Mouse (Mus musculus): ENCODE measurements around the gene Eif3l. TPM values are rescaled to one million over a fixed set of nuclear protein-coding genes. Genes with fewer than 3 reads are reported as not detected.

Gene Eif3l
- polyA plus RNA-seq, 1 experiment: 189 TPM

DNA sequence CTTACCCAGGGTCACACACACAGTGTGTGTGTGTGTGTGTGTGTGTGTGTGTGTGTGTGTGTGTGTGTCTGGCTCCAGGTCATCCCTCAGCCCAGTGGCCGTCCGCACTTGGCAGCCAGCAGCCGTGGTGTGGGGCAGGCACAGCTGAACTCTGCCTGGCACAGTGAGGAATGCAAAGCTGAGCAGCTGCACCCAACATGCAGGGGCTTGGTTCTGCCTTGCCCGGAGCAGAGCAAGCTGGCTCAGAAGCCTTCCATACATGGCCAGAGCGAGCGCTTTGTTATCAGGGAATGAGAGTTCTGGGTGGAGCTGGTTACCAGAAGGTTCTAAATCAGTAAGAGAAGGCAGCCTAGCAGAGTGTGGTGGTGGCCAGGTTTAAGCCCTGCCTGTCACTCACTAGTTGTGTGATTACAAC lies 22.6 kb downstream of the Eif3l start:
- TF ChIP-seq CTCF (IDR thresholded peaks at IDR 0.05; ENCODE audit: borderline replicate concordance, extremely low read depth, insufficient read depth, insufficient read length): no peak
- TF ChIP-seq POLR2A (IDR thresholded peaks at IDR 0.05; ENCODE audit: borderline replicate concordance, extremely low read depth, insufficient read depth, insufficient read length, poor library complexity, severe bottlenecking): no peak
- peak; percentile 28 for DNase-seq (ENCODE audit: low read depth)

DNA sequence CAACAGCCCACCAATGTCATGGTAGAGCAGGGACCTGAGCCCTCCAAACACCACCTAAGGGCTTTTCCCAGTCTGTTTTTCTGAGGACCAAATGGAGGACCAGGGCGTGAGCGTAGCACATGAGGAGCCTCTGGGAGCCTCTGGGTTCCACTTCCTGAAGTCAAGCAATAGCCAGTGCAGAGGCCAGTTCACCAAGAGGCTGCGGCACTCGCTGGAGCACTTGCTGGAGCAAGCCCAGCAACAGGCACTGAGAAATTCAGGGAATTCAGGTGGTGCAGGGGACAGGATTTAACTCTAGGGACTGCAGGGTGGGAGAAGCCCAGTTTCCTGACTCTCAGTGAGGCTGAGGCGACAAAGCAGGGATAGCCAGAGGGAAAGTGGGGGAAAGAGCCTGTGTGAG lies 23.2 kb downstream of the Eif3l start:
- TF ChIP-seq CTCF (IDR thresholded peaks at IDR 0.05; ENCODE audit: borderline replicate concordance, extremely low read depth, insufficient read depth, insufficient read length) (no peak), POLR2A (IDR thresholded peaks at IDR 0.05; ENCODE audit: borderline replicate concordance, extremely low read depth, insufficient read depth, insufficient read length, poor library complexity, severe bottlenecking) (no peak)
- DNase-seq (ENCODE audit: low read depth): no peak

DNA sequence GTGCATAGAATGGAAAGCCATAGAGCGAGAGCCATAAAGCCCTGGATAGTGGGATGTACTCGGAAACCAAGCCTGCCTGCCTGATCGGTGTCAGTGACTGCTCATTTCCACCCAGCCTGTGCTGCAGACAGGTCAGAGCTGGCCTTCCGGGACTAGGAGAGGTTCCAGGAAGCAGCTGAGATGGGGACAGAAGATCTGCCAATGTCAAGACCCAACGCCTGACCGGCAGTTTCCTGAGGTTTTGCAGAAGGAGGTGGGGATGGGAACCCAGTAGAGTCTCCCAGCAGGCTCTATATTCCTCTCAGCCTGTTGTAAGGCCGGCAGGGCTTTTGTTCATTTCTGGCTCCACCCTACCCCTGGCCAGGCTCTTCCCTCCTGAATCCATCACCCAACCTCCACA lies 23.9 kb downstream of the Eif3l start:
- TF ChIP-seq POLR2A (IDR thresholded peaks at IDR 0.05; ENCODE audit: borderline replicate concordance, extremely low read depth, insufficient read depth, insufficient read length, poor library complexity, severe bottlenecking) (no peak), CTCF (IDR thresholded peaks at IDR 0.05; ENCODE audit: borderline replicate concordance, extremely low read depth, insufficient read depth, insufficient read length) (no peak)
- no peak for DNase-seq (ENCODE audit: low read depth)

DNA sequence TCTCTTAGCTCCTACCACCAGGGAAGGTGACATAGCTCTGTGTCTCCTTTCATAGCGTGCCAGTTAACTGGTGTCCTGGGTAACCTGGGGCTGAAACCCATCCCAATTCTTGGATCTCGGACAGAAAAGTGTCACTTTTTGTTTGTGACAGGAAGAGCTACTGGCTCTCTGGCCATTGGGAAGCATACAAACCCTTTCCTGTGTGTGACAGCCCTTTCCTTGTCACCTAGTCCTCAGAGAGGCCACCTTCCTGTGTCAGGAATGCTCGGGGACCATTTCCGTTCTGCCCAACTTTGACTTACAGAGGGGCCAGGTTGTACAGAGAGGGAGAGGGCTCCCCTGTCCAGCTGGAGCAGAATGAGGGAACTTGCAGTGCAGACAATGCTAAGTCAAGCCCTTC lies 24.5 kb downstream of the Eif3l start:
- TF ChIP-seq POLR2A (IDR thresholded peaks at IDR 0.05; ENCODE audit: borderline replicate concordance, extremely low read depth, insufficient read depth, insufficient read length, poor library complexity, severe bottlenecking) (no peak), CTCF (IDR thresholded peaks at IDR 0.05; ENCODE audit: borderline replicate concordance, extremely low read depth, insufficient read depth, insufficient read length) (no peak)
- DNase-seq (ENCODE audit: low read depth): no peak

DNA sequence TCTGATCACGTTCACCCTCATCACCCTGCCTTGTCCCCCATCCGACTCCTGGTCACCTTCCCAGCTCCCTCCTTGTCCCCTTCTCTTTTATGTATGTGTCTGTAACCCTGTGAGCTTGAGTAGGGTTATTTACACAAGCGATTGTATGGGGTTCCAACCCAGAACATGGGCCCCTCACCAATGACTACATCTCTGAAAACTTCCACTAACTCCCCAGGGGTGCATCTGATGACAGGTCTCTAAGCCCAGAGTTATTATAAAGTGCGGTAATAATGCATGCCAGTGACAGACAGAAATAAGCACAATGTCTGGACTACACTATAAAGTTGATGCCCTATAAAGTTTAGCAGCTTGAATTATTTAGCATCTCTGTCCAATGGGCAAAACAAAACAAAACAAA lies 25.4 kb downstream of the Eif3l start:
- TF ChIP-seq POLR2A (IDR thresholded peaks at IDR 0.05; ENCODE audit: borderline replicate concordance, extremely low read depth, insufficient read depth, insufficient read length, poor library complexity, severe bottlenecking): no peak
- no peak for TF ChIP-seq CTCF (IDR thresholded peaks at IDR 0.05; ENCODE audit: borderline replicate concordance, extremely low read depth, insufficient read depth, insufficient read length)
- DNase-seq (ENCODE audit: low read depth): no peak

DNA sequence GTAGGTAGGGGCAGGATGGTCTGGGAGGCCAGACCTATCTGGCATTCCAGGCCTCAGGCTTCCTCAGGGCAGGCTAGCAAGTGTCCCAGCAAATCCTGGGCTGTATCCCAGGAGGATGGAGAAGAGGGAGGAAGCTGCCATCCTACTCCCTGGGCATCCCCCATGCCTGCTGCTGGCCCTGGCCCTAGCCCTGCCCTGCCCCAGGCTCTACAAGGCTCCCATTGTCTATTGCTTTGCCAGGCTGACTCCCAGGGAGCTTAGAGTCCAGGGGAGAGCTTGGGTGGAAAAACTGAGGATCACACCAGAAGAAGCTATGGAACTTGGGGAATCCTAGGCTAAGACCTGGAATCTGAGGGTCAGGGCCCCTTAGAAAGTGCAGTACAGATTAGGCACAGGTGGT lies 26.6 kb downstream of the Eif3l start:
- TF ChIP-seq POLR2A (IDR thresholded peaks at IDR 0.05; ENCODE audit: borderline replicate concordance, extremely low read depth, insufficient read depth, insufficient read length, poor library complexity, severe bottlenecking): no peak
- no peak for TF ChIP-seq CTCF (IDR thresholded peaks at IDR 0.05; ENCODE audit: borderline replicate concordance, extremely low read depth, insufficient read depth, insufficient read length)
- no peak for DNase-seq (ENCODE audit: low read depth)

DNA sequence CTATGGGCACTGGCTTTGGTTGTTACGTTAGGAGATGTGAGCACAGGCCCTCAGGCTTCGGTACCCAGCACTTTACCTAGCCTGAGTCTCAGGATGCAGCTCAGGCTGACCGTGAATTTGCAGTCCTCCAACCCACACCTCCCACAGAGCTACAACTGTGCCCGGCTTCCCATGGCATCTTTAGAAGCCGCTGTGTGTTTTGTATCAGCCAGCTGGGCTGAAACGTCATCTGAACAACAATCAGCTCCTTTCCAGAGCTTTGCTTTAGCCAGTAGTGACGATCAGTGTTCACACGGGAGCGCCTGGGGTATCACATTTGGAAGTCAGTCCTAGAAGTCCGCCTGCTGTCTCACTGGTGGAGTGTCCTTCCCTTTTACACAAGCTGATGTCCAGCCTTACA lies 28.3 kb downstream of the Eif3l start:
- no peak for TF ChIP-seq POLR2A (IDR thresholded peaks at IDR 0.05; ENCODE audit: borderline replicate concordance, extremely low read depth, insufficient read depth, insufficient read length, poor library complexity, severe bottlenecking)
- TF ChIP-seq CTCF (IDR thresholded peaks at IDR 0.05; ENCODE audit: borderline replicate concordance, extremely low read depth, insufficient read depth, insufficient read length): no peak
- no peak for DNase-seq (ENCODE audit: low read depth)

DNA sequence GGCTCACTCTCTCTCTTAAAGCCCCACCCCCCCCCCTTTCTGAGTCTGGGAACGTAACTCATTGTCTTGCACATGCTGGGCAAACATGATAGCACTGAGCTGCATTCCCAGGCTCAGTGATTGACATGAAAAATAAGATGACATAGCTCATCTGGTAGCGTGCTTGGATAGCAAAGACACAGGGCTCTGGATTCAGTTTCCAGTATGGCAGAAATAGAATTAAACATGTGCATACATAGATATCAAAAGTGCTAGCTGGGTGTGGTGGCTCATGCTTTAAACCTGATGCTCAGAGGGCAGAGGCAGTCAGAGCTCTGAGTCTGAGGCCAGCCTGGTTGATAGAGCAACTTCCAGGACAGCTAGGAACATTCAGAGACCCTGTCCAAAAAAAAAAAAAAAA lies 30.8 kb downstream of the Eif3l start:
- no peak for DNase-seq (ENCODE audit: low read depth)
- TF ChIP-seq POLR2A (IDR thresholded peaks at IDR 0.05; ENCODE audit: borderline replicate concordance, extremely low read depth, insufficient read depth, insufficient read length, poor library complexity, severe bottlenecking) (no peak), CTCF (IDR thresholded peaks at IDR 0.05; ENCODE audit: borderline replicate concordance, extremely low read depth, insufficient read depth, insufficient read length) (no peak)

DNA sequence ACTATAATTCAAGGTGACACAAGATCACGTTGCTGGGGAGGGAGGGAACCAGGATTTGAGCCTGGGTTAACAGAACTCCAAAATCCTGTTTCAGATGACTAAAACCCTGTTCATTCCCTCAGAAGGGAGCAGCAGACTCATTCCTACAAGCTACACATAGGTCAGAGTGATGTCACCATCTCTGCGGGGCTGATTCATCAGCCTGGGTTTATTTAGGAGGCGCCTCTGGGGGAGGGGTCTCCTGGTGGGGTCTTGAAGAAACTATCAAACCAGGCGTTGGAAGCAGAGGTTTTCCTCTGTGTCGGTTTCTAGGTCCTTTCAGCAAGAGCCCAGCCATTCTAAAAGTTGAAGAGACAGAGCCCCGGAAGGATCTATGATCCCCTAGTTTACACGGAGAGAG lies 33.0 kb downstream of the Eif3l start:
- peak; percentile 5 for DNase-seq (ENCODE audit: low read depth)
- TF ChIP-seq CTCF (IDR thresholded peaks at IDR 0.05; ENCODE audit: borderline replicate concordance, extremely low read depth, insufficient read depth, insufficient read length): no peak
- TF ChIP-seq POLR2A (IDR thresholded peaks at IDR 0.05; ENCODE audit: borderline replicate concordance, extremely low read depth, insufficient read depth, insufficient read length, poor library complexity, severe bottlenecking): no peak

DNA sequence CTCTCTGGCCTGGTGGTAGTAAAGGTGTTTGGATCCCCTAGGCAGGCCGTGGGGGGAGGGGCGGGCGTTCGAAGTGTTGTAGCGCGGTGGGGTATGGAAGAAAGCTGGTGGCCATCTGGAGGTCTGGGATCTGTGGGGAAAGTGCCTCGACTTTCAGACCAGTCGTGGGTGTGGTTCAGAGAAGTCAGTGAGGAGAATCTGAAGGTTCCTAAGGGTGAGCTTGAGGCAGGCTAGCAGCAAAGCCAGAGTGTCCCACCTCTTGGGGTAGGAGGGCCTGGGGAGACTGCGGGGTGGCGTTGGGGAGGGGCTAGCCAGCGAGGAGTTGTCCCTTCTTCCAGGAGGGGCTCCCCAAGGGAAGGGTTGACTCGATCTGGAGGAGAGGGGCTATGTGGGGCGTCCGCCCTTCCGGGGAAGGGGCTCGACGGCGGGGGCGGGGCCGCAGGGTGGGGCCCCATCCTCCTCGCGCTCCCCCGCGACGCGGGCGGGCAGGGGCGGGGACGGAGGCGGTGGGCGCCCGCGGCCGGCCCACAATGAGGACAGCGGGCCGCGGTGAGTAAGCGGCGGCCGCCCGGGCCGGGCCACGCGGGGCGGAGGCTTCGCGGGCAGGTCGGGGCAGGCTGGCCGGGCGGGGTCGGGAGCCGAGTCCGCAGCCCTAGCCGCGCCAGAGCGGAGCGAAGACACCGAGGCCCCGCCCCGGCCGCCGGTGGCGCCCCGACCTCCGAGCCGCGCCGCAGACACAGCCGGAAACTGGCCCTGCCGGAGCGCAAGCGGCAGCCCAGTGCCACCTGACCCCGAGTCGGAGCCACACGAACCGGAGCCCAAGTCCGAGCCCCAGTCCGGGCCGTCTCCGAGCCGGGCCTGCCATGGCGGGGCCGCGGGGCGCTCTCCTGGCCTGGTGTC lies 33.7 kb downstream of the Eif3l start, which contains the start of gene Micall1:
Gene Micall1, plus strand, starts transcription at position 478 of the 900 bp plus-strand sequence.
- DNase-seq (ENCODE audit: low read depth): peak; percentile 45
- no peak for TF ChIP-seq CTCF (IDR thresholded peaks at IDR 0.05; ENCODE audit: borderline replicate concordance, extremely low read depth, insufficient read depth, insufficient read length)
- peak; percentile 29; the same call in 1 of the 2 replicates for TF ChIP-seq POLR2A (IDR thresholded peaks at IDR 0.05; ENCODE audit: borderline replicate concordance, extremely low read depth, insufficient read depth, insufficient read length, poor library complexity, severe bottlenecking)

DNA sequence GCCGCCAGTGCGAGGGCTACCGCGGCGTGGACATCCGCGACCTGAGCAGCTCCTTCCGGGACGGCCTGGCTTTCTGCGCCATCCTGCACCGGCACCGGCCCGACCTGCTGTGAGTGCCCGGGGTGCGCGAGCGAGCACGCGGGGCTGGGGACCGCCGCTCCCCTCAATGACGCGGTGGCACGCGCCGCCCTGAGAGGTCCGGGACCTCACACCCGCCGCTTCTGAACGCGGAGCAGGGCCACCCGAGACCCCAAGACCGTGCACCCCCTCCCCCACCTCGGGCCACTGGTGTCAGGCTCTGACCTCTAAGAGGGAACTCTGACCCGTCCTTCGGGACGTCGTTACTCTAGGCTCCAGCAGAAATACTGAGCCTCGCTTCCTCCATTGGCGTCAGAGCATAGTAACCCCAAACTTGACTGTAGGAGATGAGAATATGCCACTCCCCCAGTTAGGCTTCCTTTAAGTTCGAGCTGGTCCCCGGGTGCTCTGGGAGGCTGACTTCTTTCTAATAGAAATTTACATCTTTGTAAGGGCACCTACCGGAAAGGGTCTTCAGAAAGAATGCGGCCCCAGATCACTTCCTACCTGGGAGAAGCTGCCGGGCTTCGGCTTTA lies 34.4 kb downstream of the Eif3l start:
- DNase-seq (ENCODE audit: low read depth): peak; percentile 32
- TF ChIP-seq CTCF (IDR thresholded peaks at IDR 0.05; ENCODE audit: borderline replicate concordance, extremely low read depth, insufficient read depth, insufficient read length) (no peak), POLR2A (IDR thresholded peaks at IDR 0.05; ENCODE audit: borderline replicate concordance, extremely low read depth, insufficient read depth, insufficient read length, poor library complexity, severe bottlenecking) (0 out of 2 replicates have a peak, but pooled peaks have one; percentile 5)

Measured in brain, embryonic 14.5 days (tissue).